Mouse (Mus musculus) ES-Bruce4 (cell line): ENCODE data around the gene Msh5.

Source experiments
- CTCF ChIP-seq: IDR thresholded peaks from one replicate; pipeline ENCODE4 v1.8.1; 2011; ENCODE audit warnings: low read depth, low read length
- EP300 ChIP-seq: IDR thresholded peaks from 2 replicates; pipeline ENCODE4 v1.6.1; 2011; ENCODE audit warnings: low read depth, low read length; ENCODE audit not compliant: insufficient read depth
- POLR2A ChIP-seq: IDR thresholded peaks from one replicate; pipeline ENCODE4 v1.8.1; 2011; ENCODE audit warnings: low read length; ENCODE audit not compliant: insufficient read depth

DNA sequence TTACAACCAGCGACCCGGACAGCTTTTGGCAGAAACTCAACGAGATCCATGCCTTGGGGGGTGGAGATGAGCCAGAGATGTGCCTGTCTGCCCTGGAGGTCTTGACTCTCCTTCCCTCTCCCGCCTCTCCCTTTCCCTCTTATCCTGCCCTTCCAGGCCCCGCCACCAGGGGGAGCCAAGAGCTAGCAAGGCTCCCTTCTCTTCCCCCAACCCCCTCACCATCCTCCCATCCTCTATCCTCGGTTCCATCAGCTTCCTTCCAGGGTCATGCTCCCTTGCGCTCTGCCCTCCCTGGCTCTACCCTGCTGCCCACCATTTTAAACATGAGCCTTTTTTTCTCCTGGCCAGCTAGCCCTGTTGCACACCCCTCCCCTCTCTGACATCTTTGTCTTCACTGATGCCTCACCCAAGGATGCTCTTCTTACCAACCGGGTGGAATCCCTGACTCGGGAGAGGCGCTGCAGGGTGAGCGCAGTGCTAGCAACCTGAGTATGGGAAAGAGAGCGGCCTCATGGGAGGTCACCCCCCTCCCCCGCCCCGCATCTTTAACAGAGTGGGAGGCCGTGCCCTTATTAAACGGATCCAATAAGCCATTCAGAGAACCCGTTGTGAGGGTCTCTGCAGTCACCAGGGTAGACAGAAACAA is 25.3 kb downstream of the Msh5 start:
- TF ChIP-seq EP300 = peak; percentile 17; the same call in 1 of the 2 replicates
- TF ChIP-seq CTCF = peak; percentile 99
- TF ChIP-seq POLR2A = no peak
